Mouse (Mus musculus): Measurements from ENCODE around the gene Abcg1.

Abcg1 gene

DNA sequence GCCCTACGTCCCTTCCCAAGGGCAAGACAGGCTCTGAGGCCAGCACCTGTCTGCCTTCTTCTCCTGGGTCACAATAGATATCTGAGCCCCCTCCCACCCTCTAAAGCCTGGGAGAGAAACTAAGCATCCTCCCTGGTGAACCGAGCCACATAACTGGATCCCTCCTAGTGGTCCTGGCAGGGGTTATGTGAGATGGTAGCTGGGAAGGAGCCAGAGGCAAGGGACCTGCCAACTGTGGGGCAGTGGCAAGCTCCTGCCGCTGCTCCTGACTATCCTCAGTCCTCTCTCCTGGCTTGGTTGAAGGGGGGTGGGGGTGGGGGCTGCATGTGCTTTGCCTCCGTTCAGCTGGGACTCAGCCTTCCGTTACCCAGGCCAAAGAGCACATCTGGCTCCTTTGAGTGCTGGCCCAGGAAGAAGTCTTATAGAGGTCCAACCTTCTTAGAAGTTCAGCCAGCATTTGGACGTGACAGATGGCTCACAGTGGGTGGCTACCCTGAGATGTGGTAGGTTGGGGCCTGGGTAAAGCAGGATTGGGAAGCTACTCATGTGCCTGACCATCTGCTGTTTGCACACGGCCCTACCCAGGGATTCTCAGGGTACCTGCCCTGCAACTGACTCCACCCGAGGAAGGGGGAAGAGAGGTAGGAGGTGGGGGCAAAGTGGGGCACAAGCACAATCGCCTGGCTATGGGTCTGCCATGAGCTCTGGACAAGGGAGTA lies 68.2 kb downstream of the Abcg1 start:
- in situ Hi-C loops (cut with MboI, MseI): no loop called here

DNA sequence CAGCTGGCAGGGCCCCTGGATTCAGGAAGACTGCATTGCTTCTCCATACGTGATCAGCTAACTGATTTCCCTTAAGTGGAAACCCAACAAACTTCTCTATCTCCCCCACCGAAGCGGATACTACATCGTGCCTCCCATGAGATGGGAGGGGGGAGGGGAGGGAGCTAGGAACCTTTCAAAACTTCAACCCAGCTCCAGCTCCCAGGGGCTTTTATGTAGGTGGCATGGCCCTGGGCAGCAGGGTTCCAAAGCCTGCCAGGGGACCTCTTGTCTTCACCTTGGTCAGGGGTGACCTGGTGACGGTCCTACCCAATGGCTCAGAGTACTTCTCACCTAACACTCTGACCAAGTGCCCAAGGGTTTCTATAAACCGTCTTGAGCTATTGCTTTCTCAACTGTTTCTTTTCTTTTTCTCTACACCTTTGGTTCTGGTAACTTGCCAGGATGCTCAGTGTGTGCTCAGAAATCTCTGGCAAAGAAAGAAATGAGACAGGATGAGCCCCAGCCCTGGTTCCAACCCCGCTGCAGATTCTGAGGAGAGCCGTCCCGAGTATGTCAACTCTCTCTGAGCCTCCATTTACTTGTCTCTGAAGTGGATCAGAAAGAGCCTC lies 71.3 kb downstream of the Abcg1 start:
- in situ Hi-C loops (cut with MboI, MseI): no loop called here

DNA sequence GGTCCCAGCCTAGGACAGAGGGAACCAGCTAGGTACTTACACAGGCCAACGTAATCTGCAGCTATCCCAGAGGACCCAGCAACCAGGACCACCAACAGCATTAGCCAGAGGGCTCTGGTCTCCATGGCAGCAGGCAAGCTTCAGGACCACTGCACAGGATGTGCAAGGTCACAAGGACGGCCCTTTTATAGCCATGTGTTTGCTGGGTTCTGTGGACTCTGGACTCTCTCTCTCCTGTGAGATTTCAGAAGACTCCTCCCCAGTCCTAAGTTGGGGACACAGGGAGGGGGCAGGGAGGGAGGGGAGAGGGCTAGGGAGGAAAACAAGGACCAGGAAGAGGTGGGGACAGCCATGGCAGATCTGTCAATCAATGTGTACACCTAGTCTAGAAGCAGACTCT lies 72.0 kb downstream of the Abcg1 start, which contains the start of gene Tff3:
Tff3 (minus strand) TSS at position 195 of the 400 bp plus-strand sequence.
- in situ Hi-C loops (cut with MboI, MseI): no loop called here

DNA sequence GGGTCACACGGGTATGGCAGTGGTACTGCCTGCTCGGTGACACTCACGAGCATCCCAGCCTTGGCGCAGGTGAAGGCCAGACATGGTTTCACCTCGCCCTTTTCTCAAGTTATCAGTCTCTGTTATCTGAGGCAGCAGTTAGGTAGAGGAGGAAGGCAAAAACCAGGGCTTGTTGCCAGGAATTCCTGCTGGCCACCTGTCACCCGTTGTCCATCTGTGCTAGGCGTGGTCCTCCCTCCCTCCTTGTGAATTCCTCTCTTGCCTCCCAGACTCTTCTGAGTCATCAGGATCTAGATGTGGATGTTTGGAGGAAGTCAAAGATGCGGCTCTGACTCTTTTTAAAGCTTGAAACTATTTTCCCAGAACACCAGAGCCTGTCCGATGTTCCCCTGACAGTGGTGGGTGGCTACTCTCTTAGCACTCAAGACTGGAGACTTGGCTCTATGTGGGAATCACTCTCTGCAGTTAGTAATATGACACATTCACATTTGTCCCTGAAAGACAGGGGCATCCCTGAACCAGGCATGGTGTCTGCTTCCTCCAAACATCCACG lies 73.9 kb downstream of the Abcg1 start:
- in situ Hi-C loops (cut with MboI, MseI): loop anchor here (10.0 kb wide), 1 partner anchor 113 kb away; no protein-coding TSS in a partner anchor

DNA sequence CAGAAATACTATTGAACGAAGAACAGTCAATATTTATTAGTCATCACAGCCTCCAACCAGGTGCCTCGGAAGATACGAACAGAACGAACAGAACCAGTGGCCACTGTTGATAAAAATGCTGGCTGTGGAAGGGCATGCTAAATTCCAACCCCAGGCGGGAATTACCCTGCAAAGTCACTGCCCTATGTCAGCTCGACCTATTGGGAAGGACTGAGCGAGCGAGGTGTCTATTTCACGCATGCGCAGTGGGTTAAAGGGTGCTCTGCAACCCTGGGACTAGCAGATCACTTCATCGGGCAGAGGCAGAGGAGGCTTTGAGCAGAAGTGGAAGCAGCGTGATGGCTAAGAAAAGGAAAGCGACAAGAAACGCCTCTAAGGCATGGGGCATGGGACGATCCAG lies 76.3 kb downstream of the Abcg1 start:
- in situ Hi-C loops (cut with MboI, MseI): loop anchor here (10.0 kb wide), 1 partner anchor 111 kb away; no protein-coding TSS in a partner anchor

DNA sequence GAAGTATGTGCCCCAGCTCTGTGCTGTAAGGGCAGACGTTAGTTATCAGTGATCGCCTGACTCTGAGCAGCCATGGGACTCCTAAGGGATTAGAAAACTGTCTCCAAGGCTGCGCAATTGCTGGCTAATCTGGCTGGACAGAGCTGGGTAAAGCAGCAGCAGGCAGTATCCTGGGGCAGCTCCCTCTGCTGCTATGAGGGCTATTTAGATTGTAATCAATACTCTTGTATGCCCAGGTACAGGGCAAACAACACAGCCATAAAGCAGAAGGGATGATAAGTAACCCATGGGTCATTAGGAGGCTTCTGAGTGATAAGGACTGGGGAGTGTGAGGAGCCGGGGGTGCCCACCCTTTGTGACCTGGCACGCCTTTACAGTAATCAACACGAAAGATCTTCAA lies 77.4 kb downstream of the Abcg1 start:
- in situ Hi-C loops (cut with MboI, MseI): loop anchor here (10.0 kb wide), 1 partner anchor 110 kb away; no protein-coding TSS in a partner anchor

DNA sequence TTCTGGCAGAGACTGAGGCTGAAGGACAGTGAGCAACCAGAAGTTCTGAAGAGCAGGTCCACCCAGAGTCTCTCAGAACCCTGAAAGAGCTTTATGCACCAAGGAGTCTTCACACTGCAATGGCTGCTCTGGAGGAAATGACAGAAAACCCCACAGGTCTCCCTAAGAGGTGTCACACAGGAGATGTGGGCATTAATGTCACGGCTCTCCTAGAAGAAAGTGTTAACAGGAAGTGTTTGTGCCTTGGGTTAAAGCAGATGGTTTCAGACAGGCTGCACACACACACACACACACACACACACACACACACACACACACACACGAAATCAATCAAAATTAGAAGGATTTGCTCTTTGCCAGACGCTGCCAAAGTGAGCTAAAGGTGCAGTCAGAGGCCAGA lies 78.8 kb downstream of the Abcg1 start:
- in situ Hi-C loops (cut with MboI, MseI): loop anchor here (10.0 kb wide), 1 partner anchor 109 kb away; no protein-coding TSS in a partner anchor

DNA sequence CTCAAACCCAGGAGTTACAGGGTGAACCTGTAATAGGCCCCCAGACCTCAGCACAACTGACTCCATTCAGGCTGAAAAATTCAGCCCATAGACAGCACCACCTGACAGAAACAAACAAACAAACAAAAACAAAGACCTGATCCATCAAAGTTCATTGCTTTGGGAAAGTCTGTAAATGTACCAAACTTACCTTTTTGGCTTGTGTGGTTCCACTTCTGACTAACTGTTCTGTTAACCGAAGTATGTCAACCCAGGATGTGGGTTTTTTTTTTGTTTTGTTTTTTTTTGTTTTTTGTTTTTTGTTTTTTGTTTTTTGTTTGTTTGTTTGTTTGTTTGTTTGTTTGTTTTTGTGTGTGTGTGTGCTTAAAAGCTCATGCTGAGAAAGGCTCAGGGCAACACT lies 79.3 kb downstream of the Abcg1 start:
- in situ Hi-C loops (cut with MboI, MseI): loop anchor here (10.0 kb wide), 1 partner anchor 108 kb away; no protein-coding TSS in a partner anchor

DNA sequence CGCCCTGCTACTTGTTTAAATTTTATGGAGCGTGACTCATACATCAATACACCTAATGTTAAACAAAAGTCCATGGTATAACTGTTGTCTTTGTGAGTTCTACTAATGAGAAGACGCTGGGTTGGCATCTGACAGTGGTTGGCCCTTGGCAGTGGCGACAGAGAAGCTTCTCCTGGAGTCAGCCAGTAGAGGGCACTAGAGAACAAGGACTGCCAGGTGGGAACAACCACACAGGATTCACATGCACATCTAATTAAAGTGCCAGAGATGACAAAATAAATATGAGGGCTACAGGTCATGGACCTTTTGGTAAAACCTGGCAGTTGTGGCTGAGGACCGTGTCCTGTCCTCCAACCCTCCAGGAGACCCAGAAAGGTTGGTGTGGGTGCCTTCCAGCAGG lies 80.9 kb downstream of the Abcg1 start:
- in situ Hi-C loops (cut with MboI, MseI): loop anchor here (10.0 kb wide), 1 partner anchor 106 kb away; no protein-coding TSS in a partner anchor

DNA sequence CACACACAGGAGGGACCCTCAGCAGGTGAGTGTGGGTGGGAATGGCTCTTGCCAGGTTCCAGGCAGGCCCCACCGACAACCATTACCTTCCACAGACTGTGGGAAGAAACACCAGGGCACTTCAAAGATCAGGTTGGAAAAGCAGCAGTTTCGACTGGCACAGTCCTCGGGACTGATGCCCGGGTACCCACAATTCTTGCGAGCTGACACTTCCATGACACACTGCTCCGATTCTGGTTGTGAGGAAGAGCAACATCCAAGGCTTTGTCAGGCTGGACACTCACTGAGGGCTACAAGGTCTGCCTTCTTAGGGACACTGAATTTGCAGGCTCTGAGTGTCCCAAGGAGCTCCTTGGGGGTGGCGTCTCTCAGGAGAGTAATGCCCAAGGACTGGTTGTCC lies 84.6 kb downstream of the Abcg1 start:
- in situ Hi-C loops (cut with MboI, MseI): no loop called here

DNA sequence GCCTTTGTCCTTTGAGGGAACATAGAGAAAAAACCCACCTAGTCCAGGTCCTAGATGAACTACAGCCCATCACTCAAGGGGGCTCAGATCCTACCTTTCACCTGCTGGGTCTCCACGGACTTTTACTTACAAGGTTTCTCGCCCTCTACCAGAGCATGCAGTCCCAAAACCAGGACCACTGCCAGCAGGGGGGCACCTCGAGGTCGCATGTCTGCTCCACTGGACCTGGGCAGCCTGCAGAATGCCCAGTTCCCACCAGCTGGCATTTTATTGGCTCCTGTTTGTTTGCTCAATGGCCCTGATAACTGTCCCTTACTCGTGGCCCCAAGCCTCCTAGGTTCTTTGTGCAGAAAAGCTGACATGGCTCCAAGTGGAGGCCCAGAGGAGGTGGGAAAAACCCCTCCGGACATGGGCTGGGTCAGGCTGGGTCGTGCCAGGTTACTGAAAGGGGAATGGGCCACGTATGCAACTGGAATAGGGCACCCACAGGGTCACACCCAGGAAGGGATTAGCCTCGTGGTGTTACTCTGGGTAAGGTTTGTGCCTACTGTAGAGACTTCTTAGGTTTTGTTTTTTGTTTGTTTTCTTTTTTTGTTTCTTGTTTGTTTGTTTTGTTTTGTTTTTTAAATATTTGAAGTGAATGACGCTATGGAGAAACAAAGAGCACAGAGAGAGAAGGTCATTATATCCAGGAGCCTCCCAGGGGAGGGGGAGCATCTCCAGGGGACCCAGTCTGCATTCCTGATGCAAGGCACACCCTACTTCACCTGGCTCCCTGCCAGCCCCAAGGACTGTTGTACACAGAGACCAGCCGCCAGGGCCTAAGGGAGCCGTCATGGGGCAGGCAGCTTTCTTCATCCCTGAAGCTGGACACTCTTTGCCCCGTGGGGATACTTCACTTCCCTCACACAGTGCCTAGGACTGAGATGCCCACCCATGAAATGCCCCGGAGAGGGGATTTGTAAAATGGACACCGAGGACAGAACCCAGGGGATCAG lies 86.9 kb downstream of the Abcg1 start, which contains the start of gene Tff2:
Tff2 (minus strand) TSS at position 243 of the 998 bp plus-strand sequence.
- in situ Hi-C loops (cut with MboI, MseI): no loop called here

DNA sequence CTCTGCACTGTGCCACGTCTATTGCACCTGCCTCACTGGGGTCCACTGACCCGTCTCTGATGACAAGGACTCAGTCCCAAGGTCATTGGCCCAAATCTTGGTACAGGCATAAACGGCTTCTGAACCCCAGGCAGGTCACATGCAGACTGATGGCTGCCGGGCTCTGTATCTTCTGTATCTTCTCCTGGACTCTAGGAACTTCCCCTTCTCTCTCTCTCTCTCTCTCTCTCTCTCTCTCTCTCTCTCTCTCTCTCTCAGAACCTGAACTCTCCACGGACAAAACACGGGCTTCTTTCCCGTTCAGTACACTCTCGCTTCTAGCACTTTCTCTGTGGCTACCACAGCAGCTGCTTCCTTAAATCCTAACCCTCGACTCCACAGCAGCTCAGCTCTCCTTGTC lies 88.5 kb downstream of the Abcg1 start:
- in situ Hi-C loops (cut with MboI, MseI): no loop called here

DNA sequence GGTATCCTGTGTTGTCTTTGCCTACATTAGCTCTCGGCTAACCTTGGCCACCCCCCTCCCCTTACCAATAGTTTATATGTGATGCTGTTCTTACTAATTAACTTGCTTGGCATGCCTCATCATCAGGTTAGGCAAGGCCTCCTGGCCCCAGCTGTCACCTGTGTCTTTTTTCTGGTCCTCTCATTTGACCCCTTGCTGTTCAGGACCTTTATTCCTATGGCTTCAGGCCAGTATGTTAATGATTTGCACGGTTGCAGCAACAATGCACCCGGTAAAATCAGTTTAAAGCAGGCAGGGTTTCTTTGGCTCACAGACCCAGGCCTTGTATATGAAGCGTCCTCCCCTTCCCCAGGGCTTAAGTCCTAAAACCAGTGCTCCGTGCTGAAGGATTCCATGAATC lies 95.0 kb downstream of the Abcg1 start:
- in situ Hi-C loops (cut with MboI, MseI): loop anchor here (10.0 kb wide), 1 partner anchor 312 kb away; no protein-coding TSS in a partner anchor

DNA sequence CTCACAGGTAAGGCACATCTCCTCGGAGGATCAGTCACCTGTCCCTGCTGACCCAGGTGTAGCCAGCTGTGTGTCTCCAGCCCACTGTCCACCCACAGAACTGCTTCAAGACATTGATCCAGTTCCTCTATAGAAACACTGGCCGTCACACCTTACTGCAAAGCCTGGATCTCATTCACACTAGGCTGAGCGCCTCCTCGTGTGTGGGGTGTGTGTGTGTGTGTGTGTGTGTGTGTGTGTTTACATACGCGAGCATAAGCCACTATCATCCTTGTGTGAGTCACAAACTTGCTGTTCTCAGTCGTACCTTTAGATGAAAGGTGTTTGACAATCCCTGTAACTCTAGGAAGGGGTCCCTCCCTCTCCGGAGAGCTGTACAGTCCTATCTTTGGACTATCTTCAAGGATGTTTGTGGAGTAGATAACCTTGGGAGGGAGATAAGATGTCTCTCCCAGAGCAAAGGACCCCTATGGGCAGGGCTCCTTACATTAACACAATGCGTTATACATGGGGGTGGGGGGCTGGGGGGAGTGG lies 95.6 kb downstream of the Abcg1 start:
- in situ Hi-C loops (cut with MboI, MseI): loop anchor here (10.0 kb wide), 1 partner anchor 312 kb away; no protein-coding TSS in a partner anchor

DNA sequence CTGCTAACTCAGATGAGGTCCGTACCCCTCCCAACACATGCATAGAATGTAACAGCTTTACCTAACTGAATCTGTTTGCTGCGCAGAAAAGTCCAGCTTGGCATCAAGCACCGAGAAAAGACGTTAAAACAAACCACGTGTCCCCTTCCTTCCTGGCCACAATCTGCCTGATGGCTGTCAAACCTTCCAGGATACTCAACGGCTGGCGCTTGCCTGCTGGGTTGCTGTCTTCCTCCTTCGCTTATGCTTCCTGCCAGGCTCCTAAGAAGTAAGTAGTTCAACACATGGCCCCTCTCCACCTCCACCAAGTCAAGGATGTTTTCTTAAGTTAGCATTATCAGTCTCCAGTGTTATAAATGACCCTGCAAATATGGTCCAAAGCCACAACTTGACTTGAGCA lies 96.3 kb downstream of the Abcg1 start:
- in situ Hi-C loops (cut with MboI, MseI): loop anchor here (10.0 kb wide), 1 partner anchor 311 kb away; no protein-coding TSS in a partner anchor

DNA sequence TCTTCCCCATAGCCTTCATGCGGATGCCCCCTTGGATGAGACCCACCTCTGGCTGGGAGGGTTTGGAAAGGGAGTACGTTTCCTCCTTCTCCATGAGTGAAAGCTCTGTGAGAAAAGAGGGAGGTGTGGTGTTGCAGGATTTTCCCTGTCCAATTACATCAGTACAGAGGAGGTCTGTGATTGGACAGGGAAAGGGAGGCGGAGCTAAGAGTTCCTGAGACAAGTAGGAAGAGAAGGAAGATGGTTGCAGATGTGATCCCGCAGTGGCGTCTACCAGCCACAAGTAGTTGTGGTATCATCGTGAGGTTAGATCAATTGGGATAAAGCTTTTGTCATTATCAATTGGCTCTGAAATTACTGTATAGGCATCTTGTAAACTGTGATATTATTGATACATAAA lies 100.4 kb downstream of the Abcg1 start:
- in situ Hi-C loops (cut with MboI, MseI): loop anchor here (10.0 kb wide), 1 partner anchor 307 kb away; no protein-coding TSS in a partner anchor

DNA sequence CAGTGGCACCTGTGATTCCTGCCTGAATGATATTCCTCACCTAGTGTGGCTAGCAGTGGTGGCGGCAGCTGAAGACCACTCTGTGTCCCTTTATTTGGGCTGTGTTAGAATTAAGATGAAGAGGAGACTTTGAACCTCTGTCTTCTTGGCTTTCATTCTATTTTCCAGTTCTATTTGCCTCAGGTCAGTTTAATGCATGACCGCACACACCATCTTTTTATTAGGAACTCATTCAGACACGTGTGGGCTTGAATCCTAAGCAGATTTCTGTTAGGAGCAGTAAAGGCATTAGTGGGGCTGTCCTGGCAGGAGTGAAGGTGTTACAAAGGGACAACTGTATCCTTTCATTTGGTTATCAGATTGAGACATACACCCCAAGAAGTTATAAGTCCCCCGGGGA lies 102.8 kb downstream of the Abcg1 start:
- in situ Hi-C loops (cut with MboI, MseI): no loop called here

DNA sequence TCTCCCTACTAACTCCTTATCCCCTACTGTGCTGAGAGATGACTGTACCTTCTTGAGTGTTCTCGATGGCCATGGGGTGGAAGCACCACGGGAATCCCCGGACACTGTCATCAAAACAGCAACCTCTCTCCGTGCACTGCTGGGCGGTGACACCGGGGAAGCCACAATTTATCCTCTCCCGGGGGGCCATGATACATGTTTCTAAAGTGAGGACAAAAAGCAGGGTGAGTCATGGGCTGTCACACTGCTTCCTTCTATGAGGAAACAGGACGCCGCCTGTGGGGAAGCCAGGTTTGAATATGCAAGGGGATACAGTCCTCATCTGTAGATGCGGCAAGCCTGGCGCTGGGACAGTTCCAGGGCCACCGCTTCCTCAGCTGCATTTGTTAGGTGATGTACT lies 105.1 kb downstream of the Abcg1 start:
- in situ Hi-C loops (cut with MboI, MseI): no loop called here

DNA sequence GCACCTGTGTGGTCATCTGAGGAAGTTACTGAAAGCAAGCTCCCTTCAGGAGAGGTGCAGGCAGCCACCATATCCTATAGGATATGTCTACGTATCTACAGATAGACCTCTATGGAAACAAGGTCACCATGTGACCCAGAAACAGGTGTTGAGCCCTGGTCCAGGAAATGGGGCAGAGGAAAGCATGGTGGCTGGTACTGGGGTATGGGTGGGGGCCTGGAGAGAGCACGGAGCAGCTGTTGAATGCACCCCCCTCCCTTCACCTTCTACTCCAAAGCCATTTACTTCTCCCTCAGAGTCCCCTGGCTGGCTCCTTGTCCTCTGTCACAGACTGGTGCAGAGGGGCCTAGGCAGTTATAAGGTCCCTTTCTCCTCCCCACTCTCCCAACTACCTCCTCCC lies 106.3 kb downstream of the Abcg1 start:
- in situ Hi-C loops (cut with MboI, MseI): no loop called here

DNA sequence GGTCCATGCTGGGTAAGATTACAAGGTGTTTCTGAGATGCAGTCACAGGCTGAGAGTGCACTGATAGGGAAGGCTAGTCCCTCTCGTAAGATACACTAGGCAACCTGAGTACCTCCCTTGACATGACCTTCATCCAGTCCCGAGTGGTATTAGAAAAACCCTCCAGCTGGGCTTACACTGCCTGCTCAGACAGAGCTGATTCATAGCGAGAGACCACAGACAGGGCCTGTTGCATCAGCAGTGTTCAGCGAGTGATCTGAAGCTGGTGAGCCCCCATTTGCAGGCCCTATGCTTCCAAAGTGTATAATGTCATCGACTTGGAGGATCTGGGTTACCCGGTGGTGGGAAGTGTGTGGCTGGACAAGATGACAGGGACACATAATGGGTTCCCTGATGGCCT lies 107.7 kb downstream of the Abcg1 start, which contains the start of gene Tff1:
Tff1 (minus strand) TSS at position 151 of the 400 bp plus-strand sequence.
- in situ Hi-C loops (cut with MboI, MseI): no loop called here
